Mouse (Mus musculus): ENCODE results near the gene Cyp2d22.

DNA sequence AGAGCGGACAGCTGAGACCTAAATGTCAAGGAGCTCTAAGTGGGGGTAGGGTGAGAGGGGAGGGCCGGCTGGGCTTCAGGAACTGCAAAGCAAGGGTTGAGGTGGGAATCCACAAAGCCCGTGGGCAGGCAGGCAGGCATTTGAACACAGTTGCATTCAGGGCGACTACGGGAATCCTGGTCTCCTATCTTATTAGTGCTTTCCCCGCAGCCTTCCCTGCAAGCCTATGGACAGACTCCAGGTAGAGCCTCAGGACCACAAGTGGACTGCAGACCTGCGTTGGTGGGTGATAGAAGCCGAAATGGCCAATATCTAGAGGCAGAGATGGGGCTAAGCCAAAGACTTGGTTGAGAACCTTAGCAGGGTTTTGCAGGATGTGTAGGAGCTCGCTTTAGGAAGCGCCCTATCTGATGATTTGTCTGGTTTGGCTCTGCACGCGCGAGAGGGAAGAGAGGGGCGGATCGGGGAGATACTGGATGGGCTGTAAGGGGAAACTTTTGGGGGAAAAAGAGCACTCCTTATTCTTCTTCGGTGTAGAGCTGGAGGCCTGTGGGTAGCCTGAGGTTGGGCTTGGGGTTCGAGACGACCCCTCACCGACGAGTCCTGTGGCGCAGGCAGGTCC lies 39.5 kb downstream of the Cyp2d22 start:
- TF ChIP-seq CTCF (IDR thresholded peaks at IDR 0.05; ENCODE audit: low read depth) (no peak), EP300 (optimal IDR thresholded peaks at IDR 0.05) (no peak)
